Mouse (Mus musculus) midbrain, embryonic 15.5 days (tissue): ENCODE measurements around the gene Foxp1. TPM values are rescaled to one million over a fixed set of nuclear protein-coding genes. Genes with fewer than 3 reads are reported as not detected.

ENCODE experiments used
- ATAC-seq: fragments of 200-750 bp; cut with Nextera tagmentation; replicated peaks from 2 replicates; pipeline ENCODE4 v1.8.0; 2017; ENCODE audit warnings: moderate TSS enrichment
- H3K27ac ChIP-seq: fragments of 300-500 bp; sonication (generic); 2 replicates; pipeline ENCODE4 v1.5.1; 2015; ENCODE audit warnings: mild to moderate bottlenecking, inconsistent platforms
- H3K27me3 ChIP-seq: fragments of 300-500 bp; sonication (generic); replicated peaks from 2 replicates; pipeline ENCODE4 v1.6.1; 2015; ENCODE audit warnings: inconsistent platforms
- H3K36me3 ChIP-seq: fragments of 300-500 bp; sonication (generic); replicated peaks from 2 replicates; pipeline ENCODE4 v1.6.1; 2015; ENCODE audit warnings: inconsistent platforms
- H3K4me1 ChIP-seq: fragments of 300-500 bp; sonication (generic); 2 replicates; pipeline ENCODE4 v1.6.1; 2015; ENCODE audit warnings: inconsistent platforms
- H3K4me2 ChIP-seq: fragments of 300-500 bp; sonication (generic); 2 replicates; pipeline ENCODE4 v1.6.1; 2015; ENCODE audit warnings: inconsistent platforms, mild to moderate bottlenecking, moderate library complexity
- H3K4me3 ChIP-seq: fragments of 300-500 bp; sonication (generic); 2 replicates; pipeline ENCODE4 v1.5.1; 2015; ENCODE audit warnings: mild to moderate bottlenecking, inconsistent platforms
- H3K9ac ChIP-seq: fragments of 300-500 bp; sonication (generic); 2 replicates; pipeline ENCODE4 v1.6.1; 2015; ENCODE audit warnings: mild to moderate bottlenecking, inconsistent platforms
- H3K9me3 ChIP-seq: fragments of 300-500 bp; sonication (generic); 2 replicates; pipeline ENCODE4 v1.6.1; 2016; ENCODE audit warnings: inconsistent platforms
- WGBS: fragments of 180-500 bp; shearing (Covaris S2); methylation state at CpG from one replicate; pipeline ENCODE4 v1.1.7; 2015; ENCODE audit warnings: mixed read lengths; 5-methylcytosine and 5-hydroxymethylcytosine counted together
- polyA plus RNA-seq: library from polyadenylated mRNA; unstranded; fragments of >200 nt; fragmentation: Nextera tagmentation; extraction: Ambion mirVana; gene quantifications from 2 replicates; pipeline ENCODE4 v1.2.1, GENCODE M21; 2015

Foxp1 gene
- polyA plus RNA-seq, 1 experiment from 2014 or later: 84.1 TPM

DNA sequence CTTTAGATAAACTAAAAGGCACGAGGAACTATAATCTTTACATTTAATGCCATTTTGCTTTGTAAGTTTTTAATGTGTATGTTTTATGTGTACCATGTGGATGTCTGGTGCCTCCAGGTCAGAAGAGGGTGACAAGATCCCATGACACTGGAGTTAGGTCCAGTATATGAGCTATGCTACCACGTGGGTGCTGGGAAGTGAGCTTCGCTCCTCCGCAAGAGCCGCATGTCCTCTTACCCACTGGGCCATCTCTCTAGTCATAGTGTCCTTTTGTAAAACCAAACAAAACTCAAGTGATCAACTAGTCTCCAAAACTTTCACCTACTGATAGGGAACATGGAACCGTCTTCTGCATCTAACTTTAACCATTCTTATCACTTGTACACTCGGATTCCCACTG lies 542.5 kb downstream of the Foxp1 start:
- no peak overlapping the region for H3K4me3 ChIP-seq
- H3K9ac ChIP-seq: no peak overlapping the region
- H3K4me1 ChIP-seq: no peaks in the 10 kb centered on the region
- no peaks in the 10 kb centered on the region for H3K36me3 ChIP-seq
- ATAC-seq: no peak
- WGBS: 95% methylated on average over 7 of the region's 7 CpGs
- H3K27me3 ChIP-seq: no peaks in the 10 kb centered on the region
- H3K9me3 ChIP-seq: no peaks in the 10 kb centered on the region
- no peak overlapping the region for H3K27ac ChIP-seq
- H3K4me2 ChIP-seq: no peak overlapping the region

DNA sequence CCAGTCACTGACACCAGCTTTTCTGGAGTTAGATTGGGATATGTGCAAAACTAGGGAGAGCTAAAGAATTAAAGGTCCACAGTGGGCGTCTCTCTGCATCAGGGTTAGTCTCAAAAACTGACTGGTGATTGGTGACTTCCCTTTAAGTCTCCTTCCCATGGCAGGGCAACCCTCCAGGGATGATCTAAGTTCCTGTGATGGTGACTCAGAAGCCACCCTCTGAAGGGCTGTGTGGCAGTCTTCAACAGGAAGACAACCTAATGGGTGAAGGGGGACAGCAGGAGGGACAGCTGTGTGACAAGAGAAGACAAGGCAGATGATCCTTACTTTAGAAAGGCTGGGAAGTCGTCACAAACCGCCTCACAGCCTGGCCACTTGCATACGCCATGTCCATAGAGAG lies 544.7 kb downstream of the Foxp1 start:
- Histone ChIP-seq H3K36me3 (no peaks in the 10 kb centered on the region), H3K9ac (no peak overlapping the region), H3K9me3 (no peaks in the 10 kb centered on the region), H3K4me3 (no peak overlapping the region), H3K4me1 (no peaks in the 10 kb centered on the region), H3K27ac (no peak overlapping the region), H3K4me2 (no peak overlapping the region), H3K27me3 (no peaks in the 10 kb centered on the region)
- ATAC-seq: no peak
- WGBS: 93% methylated on average over 4 of the region's 4 CpGs

DNA sequence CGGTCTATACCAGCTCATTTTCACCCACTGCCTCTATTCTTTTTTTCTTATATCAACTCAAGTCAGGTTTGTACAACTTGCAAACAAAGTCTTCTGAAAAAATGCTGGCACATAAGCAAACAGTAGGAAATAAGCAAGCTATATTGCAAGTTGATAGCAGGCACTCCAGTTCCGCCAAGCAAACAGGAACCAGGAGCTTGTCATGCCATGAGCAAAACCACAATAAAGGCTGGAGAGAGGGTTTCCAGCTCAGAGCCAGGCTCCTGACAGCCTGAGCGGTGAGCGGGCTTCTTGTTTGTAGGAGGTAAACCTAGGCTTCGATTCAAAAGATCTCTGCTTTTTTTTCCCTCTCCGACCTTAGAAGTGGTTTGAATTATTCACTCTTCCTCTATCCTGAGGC lies 546.6 kb downstream of the Foxp1 start:
- no peak overlapping the region for H3K27ac ChIP-seq
- H3K4me2 ChIP-seq: no peak overlapping the region
- no peaks in the 10 kb centered on the region for H3K9me3 ChIP-seq
- H3K9ac ChIP-seq: no peak overlapping the region
- no peaks in the 10 kb centered on the region for H3K36me3 ChIP-seq
- no peaks in the 10 kb centered on the region for H3K27me3 ChIP-seq
- 87% methylated on average over 6 of the region's 6 CpGs for WGBS
- no peak for ATAC-seq
- no peak overlapping the region for H3K4me3 ChIP-seq
- peaks cover 4% of the 10 kb centered on the region for H3K4me1 ChIP-seq

DNA sequence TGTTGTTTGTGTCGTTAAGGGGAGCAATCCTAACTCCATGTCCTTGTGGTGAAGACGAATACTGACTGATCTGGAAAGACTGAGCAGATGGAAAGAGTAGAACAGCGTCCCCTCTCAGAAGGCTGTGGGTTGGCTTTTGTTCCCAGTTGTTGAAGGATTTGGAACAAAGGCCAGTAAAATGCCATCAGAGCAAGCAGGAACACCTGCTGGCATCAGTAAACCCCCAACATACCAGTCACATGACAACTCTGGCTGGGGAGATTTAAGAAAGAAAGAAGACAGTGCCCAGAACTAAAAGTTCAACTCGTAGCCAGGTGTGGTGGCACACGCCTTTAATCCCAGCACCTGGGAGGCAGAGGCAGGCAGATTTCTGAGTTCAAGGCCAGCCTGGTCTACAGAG lies 549.1 kb downstream of the Foxp1 start:
- Histone ChIP-seq H3K4me3 (no peak overlapping the region), H3K4me2 (no peak overlapping the region), H3K9ac (no peak overlapping the region), H3K36me3 (no peaks in the 10 kb centered on the region), H3K27me3 (no peaks in the 10 kb centered on the region), H3K4me1 (peaks cover 14% of the 10 kb centered on the region), H3K27ac (no peak overlapping the region), H3K9me3 (no peaks in the 10 kb centered on the region)
- no peak for ATAC-seq
- WGBS: 81% methylated on average over 5 of the region's 5 CpGs

DNA sequence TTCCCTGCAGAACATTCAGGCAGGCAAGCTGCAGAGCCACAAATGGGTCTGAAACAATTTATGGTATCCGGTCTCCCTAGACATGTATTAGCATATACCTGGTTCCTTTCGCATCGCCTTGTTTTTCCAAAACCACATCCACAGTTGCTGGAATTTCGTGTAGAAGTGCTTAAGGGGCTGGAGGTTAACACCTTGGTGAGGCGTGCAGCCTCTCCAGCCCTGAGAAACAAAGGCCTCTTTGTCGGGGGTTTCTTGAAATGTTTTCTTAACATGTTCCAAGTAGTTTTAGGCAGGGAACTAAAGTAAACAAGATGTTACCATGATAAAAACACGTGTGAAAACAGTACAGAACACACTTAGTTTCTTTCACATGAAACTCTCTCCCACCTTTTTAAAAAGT lies 550.1 kb downstream of the Foxp1 start:
- 69% methylated on average over 7 of the region's 7 CpGs for WGBS
- ATAC-seq: no peak

DNA sequence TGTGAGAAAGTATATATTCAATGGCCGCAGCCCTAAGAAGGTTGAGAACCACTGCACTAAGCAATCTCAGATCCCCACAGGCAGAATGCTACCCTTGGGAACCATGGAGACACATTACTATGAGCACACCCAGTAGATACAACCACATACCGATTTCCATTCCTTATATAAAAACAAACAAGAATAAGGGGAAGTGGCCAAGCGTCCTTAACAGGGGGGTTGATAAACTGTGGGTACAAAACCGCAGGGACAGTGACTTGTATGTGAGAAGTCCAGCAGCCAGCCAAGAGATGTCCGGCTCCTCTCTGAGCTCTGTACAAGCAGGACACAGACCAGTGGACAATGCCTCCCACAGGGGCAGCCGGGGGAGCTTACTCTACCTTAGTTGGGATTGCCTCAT lies 563.2 kb downstream of the Foxp1 start:
- no peak for ATAC-seq
- Histone ChIP-seq H3K36me3 (no peaks in the 10 kb centered on the region), H3K4me2 (no peak overlapping the region), H3K27ac (no peak overlapping the region), H3K4me3 (no peak overlapping the region), H3K4me1 (peaks cover 6% of the 10 kb centered on the region; the same call in 1 of the 2 replicates), H3K9me3 (no peaks in the 10 kb centered on the region), H3K9ac (no peak overlapping the region), H3K27me3 (no peaks in the 10 kb centered on the region)
- 86% methylated on average over 6 of the region's 6 CpGs for WGBS

More for the DNA sequence above, 550.1 kb downstream of the Foxp1 start:
- Histone ChIP-seq H3K27me3 (no peaks in the 10 kb centered on the region), H3K27ac (no peak overlapping the region), H3K9ac (no peak overlapping the region), H3K4me2 (no peak overlapping the region), H3K9me3 (no peaks in the 10 kb centered on the region), H3K4me3 (no peak overlapping the region), H3K36me3 (no peaks in the 10 kb centered on the region), H3K4me1 (peaks cover 14% of the 10 kb centered on the region)

DNA sequence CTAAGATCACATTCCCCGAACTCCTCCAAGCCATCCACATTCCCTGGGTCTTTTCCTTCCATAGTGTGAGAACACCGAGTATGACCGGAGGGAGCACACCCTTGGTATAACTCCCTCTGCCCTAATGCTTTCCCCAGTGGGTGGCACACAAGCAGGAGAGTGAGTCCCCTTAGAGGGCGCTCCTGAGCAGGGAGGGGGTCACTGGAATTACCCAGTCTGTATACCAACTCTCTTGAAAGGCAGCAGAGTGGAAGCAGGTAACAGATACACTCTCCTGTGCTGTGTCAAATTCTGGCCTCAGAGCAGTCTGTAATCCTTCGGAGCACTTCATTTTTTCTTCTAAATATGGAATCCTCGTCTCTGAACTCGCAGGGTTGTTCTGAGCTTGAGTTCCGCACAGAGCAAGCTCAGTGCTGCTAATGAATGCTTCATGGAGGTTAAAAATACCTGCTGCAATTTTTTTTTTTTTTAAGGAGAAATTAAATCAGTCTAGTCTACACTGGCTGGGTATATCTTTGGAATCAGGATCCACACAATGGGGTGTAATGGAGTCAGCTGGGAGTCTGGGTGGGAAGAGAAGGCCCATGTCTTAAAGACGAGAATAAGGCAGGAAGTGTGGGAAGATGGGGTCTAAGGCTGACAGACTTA lies 565.9 kb downstream of the Foxp1 start:
- no peak for ATAC-seq
- WGBS: 84% methylated on average over 9 of the region's 9 CpGs
- H3K27me3 ChIP-seq: no peaks in the 10 kb centered on the region
- no peak overlapping the region for H3K9ac ChIP-seq
- H3K4me1 ChIP-seq: peaks cover 6% of the 10 kb centered on the region; the same call in 1 of the 2 replicates
- H3K4me2 ChIP-seq: no peak overlapping the region
- H3K4me3 ChIP-seq: no peak overlapping the region
- no peak overlapping the region for H3K27ac ChIP-seq
- H3K36me3 ChIP-seq: no peaks in the 10 kb centered on the region
- no peaks in the 10 kb centered on the region for H3K9me3 ChIP-seq

DNA sequence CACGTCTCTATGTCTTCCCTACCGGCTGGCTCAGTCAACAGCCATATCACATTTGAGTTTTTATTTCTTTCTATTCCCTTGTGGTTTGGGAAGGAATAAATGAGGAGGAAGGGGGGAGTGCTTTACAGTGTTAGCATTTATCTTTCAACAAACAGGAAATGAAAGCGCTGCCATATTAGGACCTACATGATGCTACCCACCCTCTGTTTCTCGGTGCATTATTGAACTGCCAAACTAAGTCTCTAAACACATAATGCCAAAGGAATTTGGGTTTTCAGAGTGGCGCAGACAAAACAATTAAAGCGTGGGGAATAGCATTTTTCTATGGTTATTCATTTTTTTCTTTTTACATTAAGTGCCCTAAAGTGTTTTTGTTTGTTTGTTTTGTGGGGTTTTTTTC lies 566.8 kb downstream of the Foxp1 start:
- no peaks in the 10 kb centered on the region for H3K27me3 ChIP-seq
- no peak overlapping the region for H3K4me2 ChIP-seq
- no peak overlapping the region for H3K9ac ChIP-seq
- peaks cover 6% of the 10 kb centered on the region; the same call in 1 of the 2 replicates for H3K4me1 ChIP-seq
- H3K4me3 ChIP-seq: no peak overlapping the region
- H3K36me3 ChIP-seq: no peaks in the 10 kb centered on the region
- no peak overlapping the region for H3K27ac ChIP-seq
- H3K9me3 ChIP-seq: no peaks in the 10 kb centered on the region
- ATAC-seq: no peak
- 63% methylated on average over 6 of the region's 6 CpGs for WGBS

DNA sequence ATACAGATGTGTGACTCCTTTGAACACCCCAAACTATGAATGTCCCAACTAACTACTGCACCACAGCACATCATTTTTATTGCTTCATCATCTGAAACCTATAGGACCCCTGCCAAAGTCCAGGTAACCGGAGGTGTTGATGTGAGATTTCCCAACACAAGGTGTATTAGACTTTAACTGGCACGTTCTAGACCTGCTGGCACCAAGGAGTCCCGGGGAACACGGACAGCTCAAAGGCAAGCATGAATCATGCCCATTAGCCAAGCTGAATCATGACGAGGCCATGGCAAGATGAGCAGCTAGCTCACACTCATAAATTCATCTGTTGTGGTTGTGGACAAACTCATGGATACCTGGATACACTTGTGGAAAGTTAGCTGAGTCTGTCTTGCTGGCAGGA lies 568.1 kb downstream of the Foxp1 start:
- Histone ChIP-seq H3K27ac (no peak overlapping the region), H3K4me3 (no peak overlapping the region), H3K4me1 (peaks cover 12% of the 10 kb centered on the region), H3K36me3 (no peaks in the 10 kb centered on the region), H3K9ac (no peak overlapping the region), H3K4me2 (no peak overlapping the region), H3K27me3 (no peaks in the 10 kb centered on the region), H3K9me3 (no peaks in the 10 kb centered on the region)
- WGBS: 97% methylated on average over 5 of the region's 5 CpGs
- ATAC-seq: no peak

DNA sequence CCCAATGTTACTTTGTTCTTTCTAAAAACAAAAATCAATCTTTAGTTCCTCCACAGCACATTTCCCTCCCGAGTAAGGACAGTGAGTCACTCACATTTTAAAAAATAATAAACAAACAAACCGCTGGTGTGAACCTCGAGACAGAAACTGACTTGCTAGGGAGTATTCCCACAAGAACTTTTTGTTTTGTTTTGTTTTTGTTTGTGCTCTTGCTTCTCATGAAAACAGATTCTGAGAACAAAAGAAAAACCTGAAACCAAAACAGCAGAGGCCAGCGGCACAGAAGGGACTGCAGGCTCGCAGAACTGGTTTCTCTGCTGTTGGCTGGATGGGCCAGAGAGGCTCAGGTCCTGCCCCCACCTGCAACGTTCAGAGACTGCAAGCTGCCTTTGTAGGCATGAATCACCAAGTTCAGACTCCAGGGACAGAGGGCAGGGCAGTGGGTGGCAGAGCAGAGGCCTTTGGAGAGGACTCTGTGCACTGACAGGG lies 572.8 kb downstream of the Foxp1 start:
- Histone ChIP-seq H3K27me3 (no peaks in the 10 kb centered on the region), H3K4me3 (no peak overlapping the region), H3K27ac (peak overlapping the region; percentile 49), H3K36me3 (no peaks in the 10 kb centered on the region), H3K9ac (no peak overlapping the region), H3K4me2 (no peak overlapping the region), H3K4me1 (peaks cover 9% of the 10 kb centered on the region; the same call in 1 of the 2 replicates), H3K9me3 (no peaks in the 10 kb centered on the region)
- no peak for ATAC-seq
- 28% methylated on average over 6 of the region's 6 CpGs for WGBS

DNA sequence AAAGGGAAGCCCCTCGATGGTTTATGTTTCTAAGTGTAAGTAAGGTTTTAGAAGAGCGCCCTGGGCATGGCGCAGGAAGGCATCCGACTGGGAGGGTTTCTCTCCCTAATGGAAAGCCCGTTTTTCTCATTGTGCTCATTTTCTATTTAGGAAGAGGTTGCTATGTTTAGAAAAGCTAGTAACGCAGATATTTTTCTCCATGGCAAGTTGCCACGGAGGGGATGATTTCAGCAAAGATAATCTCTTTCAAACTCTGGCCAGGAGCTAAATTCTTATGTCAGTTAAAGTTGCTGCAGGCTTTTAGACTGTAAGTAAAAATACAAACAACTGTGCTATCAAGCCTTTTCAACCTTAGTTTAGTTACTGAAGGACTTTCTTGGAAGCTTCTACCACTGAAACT lies 573.2 kb downstream of the Foxp1 start:
- Histone ChIP-seq H3K4me2 (no peak overlapping the region), H3K9ac (no peak overlapping the region), H3K27me3 (no peaks in the 10 kb centered on the region), H3K4me3 (no peak overlapping the region), H3K9me3 (no peaks in the 10 kb centered on the region), H3K4me1 (peaks cover 9% of the 10 kb centered on the region; the same call in 1 of the 2 replicates), H3K27ac (peak overlapping the region; percentile 49; the same call in 1 of the 2 replicates), H3K36me3 (no peaks in the 10 kb centered on the region)
- ATAC-seq: no peak
- 53% methylated on average over 7 of the region's 7 CpGs for WGBS

DNA sequence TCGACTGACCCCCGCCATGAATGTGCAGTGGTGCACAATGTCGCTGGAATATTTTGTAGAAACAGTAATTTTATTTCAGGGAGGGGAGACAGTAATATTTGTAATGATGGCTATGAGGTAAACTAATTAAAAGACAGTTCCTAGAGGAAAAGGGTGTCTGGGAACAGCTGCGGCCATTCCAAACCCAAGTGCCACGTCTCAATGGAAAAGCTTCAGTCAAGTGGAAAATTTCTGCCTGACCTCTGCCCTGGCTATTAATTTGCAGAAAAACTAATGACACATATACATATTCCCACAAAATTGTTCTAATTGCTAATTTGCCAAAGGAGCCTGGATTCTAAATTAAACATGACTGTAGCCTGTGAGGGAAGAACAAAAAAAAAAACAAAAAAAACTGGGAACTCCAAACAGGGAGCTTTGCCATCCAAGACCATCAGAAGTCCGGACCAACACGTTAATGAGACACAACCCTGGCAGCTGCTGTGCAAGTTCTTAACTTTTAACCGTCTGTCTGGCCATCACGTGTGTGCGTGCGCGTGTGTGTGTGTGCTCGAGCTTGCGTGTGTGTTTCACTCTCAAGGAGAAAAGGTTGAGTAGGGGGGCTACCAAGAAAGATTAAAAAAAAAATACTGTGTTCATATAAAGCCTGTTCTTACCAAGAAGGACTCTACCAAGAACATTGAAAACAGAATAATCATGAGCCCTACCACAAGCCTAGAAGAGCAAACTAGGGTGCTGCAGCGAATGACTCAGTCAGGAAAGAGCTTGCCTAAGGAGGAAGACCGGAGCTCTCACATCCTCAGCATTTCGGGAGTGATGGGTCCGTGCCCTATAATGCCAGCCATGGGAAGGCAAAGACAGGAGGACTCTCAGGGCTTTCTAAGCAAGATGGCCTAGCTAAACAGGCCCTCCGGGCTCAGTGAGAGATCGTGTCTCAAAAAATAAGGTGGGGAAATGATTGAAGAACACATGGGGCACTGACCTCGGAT lies 574.1 kb downstream of the Foxp1 start:
- Histone ChIP-seq H3K4me1 (peaks cover 9% of the 10 kb centered on the region; the same call in 1 of the 2 replicates), H3K27ac (peak overlapping the region; percentile 21; the same call in 1 of the 2 replicates), H3K36me3 (no peaks in the 10 kb centered on the region), H3K27me3 (no peaks in the 10 kb centered on the region), H3K9me3 (no peaks in the 10 kb centered on the region), H3K4me3 (no peak overlapping the region), H3K4me2 (no peak overlapping the region), H3K9ac (no peak overlapping the region)
- ATAC-seq: no peak
- 67% methylated on average over 21 of the region's 21 CpGs for WGBS
